Mouse (Mus musculus) kidney, adult 11 months (tissue): ENCODE data around the gene Fam219b.

Experiments used
- DNase-seq: peaks from one replicate; pipeline ENCODE4 v3.0.0; 2022

The Fam219b gene

GRCm38 (mm10) chr9:57526435-57526834 lies 10.9 kb upstream of the Fam219b start:
- DNase-seq, result no peak

GRCm38 (mm10) chr9:57531946-57532345 lies 5.4 kb upstream of the Fam219b start:
- no peak for DNase-seq

GRCm38 (mm10) chr9:57536362-57536761 lies 966 bp upstream of the Fam219b start:
- no peak for DNase-seq

- DNase-seq, result no peak
Observed at GRCm38 (mm10) chr9:57537728-57538181, 427 bp downstream of the Fam219b start.

- DNase-seq, result no peak
Observed at GRCm38 (mm10) chr9:57539550-57539949, 2.2 kb downstream of the Fam219b start.

DNA sequence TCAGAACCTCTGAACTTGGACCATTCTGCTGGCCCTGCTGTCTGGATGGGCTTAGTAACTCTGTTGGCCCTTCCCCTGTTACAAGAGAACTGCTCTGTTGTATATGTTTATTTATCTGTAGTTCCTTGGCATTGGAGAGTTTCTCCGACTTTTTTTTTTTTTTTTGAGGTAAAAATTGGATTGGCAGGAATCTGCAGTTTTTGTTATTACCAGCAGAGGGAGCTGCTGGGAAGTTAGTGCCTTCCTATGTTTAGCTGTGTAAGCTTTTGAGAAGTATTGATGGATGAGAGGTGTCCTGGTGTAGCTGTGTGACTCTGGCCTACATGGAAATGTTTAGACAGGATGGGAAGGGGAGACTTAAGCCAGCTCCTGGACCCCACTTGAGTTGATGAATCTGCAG lies 4.0 kb downstream of the Fam219b start:
- no peak for DNase-seq

GRCm38 (mm10) chr9:57543951-57544350 lies 6.6 kb downstream of the Fam219b start:
- no peak for DNase-seq

GRCm38 (mm10) chr9:57547287-57547686 lies 10.0 kb downstream of the Fam219b start:
- DNase-seq, result no peak

DNA sequence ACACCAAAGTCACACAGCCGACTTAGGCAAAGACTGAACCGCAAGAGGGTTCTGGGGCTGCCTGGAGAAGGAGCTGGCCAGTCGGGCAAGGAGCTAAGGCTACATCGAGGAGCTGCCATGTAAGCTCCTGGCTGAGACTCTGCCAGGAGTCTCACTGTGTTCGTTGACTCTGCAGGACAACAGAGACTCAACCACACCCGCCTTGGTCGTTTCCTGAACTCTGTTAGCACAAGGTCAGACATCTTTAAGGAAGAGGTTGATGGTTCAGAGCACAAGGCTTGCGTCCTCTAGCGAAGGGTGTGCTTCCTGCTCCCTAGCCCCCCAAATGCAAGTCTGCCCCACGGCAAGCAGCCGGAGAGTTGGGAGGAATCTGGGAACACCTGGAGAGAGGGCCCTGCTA lies 10.5 kb downstream of the Fam219b start:
- DNase-seq, result no peak

DNA sequence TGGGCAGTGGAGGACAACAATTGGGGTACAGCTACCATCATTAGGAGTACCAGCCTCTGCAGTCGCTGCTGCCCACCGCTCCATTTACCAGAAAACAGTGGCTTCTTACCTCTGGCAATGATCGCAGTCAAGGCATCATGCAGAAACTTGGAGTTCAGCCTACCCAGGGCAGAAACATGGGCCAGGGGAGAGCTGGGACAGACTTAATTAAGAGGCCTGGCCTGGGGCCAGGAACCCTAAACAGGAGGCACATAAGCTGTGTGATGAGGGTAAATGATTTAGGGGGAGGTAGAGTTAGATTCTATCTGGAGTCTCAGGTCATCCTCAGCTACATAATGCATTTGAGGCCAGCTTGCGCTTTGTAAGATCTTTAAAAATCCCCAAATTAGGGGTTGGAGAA lies 11.9 kb downstream of the Fam219b start:
- no peak for DNase-seq

DNA sequence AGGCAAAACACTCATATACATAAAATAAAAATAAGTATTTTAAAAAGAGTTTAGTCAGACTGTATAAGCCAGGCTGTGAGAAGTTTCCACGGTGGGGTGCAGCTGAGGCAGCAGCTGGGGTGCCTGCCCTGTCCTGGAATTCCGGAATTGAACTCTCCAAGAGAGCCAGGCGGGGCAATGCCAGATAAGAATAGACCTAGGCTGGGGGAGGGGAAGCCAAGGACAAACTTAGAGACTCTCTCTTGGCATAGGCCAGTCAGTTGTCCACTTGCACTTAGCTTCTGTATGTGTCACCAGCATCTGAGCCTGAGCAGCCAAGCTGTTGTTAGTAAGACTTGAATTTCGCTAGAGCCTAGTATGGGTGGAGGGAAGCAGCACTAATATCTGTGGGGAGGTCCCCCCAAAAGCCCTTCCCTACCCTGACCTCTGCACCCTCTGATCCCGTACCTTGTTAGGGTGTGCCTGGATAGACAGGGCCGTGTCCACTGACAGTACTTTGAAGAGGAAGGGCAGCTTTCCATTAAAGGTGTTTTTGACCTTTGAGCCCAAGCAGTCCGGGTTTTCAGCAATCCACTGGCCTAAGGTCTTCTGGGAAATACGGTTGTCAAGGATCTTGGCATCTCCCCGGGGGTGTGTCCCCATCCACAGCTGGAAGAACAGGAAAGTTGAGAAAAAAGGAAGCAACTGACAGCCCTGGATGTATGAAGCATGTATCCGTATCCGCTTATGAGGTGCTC lies 13.0 kb downstream of the Fam219b start:
- DNase-seq, result peak; percentile 76

- peak; percentile 59 for DNase-seq
Observed at GRCm38 (mm10) chr9:57552139-57552887, 15.0 kb downstream of the Fam219b start, which contains the start of gene Mpi. Gene Mpi (minus strand): TSS chr9:57552763.

- no peak for DNase-seq
Observed at GRCm38 (mm10) chr9:57553119-57553518, 15.8 kb downstream of the Fam219b start.

DNA sequence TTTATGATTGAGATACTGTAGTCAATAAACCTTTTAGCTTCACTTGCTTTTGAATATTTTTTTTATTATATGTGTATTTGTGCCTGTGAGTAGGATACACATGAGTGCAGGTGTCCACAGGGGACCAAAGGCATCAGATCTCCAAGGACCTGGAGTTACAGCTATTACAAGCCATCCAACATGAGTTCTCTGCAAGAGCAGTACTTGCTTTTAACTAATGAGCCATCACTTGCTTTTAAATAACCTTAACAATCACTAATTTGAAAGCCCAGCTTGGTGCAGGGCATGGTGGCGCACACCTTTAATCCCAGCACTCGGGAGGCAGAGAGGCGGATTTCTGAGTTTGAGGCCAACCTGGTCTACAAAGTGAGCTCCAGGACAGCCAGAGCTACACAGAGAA lies 17.4 kb downstream of the Fam219b start:
- DNase-seq, result no peak

DNA sequence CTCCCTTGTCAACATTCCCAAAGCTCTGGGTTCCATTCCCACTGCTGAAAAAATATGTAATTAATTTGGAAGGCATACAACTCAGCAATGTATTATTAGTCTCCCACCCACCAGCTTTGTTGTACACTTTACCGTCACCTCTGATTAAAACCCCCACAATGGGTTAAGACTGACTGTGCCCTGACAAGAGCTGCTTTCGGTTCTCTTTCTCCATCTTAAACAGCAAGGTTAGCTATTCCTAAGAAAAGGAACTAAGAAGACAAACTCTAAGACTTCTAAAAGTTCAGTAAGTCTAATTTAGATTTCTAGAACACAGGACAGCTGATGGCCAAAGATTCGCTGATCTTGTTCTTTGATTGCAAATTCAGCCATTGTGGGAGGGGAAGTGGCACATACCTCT lies 19.9 kb downstream of the Fam219b start:
- no peak for DNase-seq

GRCm38 (mm10) chr9:57558625-57559024 lies 21.3 kb downstream of the Fam219b start:
- no peak for DNase-seq

DNA sequence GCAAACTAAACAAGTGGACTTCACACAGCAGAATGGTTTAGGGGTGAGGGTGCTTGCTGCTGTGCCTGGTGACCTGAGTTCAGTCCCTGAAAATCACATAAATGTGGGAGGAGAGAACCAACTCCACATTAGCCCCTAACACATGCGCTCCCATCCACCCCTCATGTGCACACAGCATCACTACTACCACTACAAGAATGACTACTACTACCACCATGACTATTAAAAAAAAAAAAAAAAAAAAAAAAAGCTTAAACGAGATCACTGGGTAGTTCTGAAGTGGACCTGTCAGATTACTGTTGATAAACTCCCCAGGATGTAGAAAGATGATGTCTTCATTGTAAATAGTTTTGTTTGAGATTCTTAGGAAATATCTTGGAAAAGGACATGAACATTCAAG lies 22.2 kb downstream of the Fam219b start:
- no peak for DNase-seq

DNA sequence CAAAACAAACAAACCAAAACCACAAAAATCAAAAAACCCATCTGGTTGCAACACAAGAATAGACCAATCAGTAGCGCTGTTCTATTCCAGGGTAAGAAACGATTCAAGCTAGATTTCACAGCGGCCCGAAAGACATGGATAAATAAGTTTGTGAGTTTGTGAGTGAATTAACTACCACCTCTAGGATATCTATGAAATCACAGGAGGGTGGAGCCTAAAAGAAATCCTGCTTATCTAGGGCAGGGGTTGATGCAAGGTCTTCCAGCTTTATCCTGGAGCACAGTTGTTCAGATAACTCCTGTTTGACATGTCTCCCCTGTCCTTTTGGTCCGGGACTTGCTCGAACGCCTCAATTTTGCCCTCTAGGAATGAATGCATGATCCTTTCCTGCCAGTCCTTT lies 22.9 kb downstream of the Fam219b start:
- DNase-seq, result no peak

DNA sequence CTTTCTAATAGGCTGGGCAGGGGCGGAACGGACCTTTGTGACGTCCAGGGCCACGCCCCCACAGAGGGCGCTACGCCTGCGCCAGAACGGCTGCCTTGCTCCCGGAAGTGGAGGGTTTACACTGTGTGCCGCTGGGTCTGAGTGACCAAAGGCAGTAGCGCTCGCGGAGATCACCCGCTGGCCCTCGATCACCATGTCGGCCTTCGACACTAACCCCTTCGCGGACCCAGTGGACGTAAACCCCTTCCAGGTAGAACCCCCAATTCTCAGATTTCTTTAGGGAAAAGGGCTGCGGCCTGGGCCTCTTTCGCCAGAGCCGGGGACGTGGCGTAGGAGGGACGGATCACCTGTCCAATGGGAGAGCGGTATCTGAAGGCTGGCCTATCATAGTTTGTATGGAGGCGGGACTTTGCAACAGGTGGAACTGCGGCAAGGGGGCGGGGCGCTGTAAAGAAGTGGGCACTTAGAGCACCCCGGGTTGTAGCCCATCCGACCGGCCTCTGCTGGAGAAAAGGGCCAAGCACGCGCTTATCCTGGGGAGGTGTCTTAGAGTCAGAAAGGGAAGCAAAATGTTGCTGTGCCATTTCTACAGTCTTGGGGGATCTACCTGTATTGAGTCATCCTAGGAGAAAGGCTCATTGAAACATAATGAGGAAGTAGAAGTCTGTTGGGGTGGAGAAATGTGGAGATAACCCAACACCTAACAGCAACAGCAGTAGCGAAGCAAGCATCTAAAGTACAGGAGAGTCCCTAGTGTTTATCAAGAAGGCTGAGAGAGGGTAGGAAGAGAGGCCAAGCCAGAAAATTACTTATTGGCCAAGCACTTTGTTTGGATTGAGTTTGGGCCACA lies 23.8 kb downstream of the Fam219b start, which contains the start of gene Scamp2:
Gene Scamp2, plus strand, starts transcription at position 83 of the 850 bp plus-strand sequence.
- peak; percentile 95 for DNase-seq

GRCm38 (mm10) chr9:57561711-57562099 lies 24.4 kb downstream of the Fam219b start:
- DNase-seq, result peak; percentile 75

DNA sequence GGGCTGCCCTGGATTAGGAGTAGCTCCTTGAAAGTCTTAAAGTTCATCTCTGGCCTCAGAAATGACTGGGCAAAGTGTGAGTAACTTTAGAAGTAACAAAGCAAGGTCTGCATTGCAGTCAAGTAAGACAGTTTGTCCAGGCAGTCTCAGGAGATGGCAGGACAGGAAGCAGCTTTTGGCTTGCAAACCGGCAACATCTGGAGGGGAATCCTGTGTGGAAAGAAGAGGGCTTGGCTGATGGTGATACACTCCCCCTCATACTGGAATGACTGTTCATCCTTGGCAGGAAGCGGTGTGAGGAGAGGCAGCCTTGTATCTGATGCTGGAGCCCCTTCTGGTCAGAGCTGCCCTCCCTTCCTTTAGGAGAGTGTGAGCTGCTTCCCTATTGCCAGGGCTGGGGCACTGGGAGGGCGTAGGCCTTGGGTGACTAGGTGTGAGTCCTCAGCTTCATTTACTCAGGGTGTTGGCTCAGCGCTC lies 25.6 kb downstream of the Fam219b start:
- DNase-seq, result peak; percentile 67

DNA sequence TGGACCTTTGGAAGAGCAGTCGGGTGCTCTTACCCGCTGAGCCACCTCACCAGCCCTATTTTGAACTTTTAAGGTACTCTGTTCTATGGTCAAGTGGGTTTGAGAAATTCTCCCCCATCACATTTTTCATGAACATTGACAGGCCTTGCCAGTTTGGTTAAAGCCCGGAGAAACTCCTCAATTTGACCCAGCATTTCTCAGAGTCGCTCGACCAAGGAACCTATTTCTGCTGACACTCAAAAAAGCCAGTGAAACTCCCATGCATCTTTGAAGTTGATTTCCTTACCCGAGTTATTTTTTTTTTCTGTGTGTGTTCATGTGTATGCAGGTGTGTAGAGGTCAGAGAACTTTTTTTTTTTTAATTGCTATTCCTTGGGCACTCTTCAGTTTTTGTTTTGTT lies 27.3 kb downstream of the Fam219b start:
- peak; percentile 80 for DNase-seq

- peak; percentile 40 for DNase-seq
Observed at GRCm38 (mm10) chr9:57565741-57566221, 28.5 kb downstream of the Fam219b start.
